In the genomic region with DNA sequence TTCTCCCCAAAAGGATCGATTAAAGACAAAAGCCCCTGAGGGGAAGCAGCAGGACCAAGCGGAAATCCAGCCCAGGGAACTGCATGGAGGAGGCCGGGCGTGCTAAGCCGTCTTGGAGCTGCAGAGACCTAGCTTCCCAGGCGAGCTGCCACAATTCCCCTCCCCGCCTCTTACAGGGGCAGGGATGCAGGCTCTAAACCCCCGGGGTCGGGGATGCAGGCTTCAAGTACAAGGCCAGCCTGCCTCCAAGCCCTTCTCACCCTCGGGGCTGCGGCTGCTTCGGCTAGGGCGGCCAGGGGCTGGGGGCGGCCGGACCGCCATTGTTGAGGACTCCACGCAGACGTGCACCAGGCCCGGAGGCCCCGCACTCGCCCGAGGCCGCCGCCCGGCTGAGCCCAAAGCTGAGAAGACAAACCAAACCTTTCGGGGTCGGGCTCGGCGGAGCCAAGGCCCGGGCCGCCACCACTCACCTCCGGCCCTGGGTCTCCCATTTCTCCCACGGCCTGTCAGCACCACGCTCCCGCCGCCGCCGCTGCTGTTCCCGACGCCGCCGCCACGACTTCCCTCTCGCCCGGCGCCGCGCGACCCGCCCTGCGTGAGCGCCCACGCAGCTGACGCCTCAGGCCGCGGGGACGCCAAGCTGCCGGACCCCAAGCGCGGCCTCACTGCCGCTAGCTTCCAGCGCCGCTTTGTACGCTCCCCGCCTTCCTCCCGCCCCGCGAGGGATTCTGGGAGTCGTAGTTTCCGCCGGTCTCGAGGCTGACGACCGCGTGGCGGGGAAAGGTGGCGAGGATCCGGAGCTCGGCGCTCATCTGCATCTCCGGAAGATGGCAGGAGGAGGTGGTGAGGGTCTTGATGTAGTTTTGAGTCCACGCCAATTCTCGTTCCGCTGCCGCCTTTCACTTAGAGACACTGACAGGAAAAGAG, we compare ENCODE assay signal across 7 mouse cellular contexts. TPM values are rescaled to one million over a fixed set of nuclear protein-coding genes. Genes with fewer than 3 reads are reported as not detected.
DNase-seq lines count a peak whose midpoint lies in the region; ATAC-seq lines count a peak whose summit lies in the region.

Zfp451 (minus strand) TSS at position 728 of the 927 bp plus-strand sequence.

- peak; percentile 87 to 89 for DNase-seq in adrenal gland, adult 18-20 months (ENCODE audit: low spot score in 2 of 2)
- peak; percentile 97 for DNase-seq in embryo, embryonic 11 days
- DNase-seq in gastrocnemius, postnatal 36 days = peak; percentile 79 to 88
- peak; percentile 92 to 94 for DNase-seq in left cerebral cortex, postnatal 36 days (ENCODE audit: low spot score in 2 of 2)
- DNase-seq in midbrain, embryonic 11.5 days (ENCODE audit: low spot score, missing footprints) = peak; percentile 99
- DNase-seq in skeletal muscle tissue, adult 2 months (ENCODE audit: low read depth, low spot score) = peak; percentile 67

- peak within 1 kb of the TSS; percentile 73 for H3K4me2 ChIP-seq in intestine, embryonic 16.5 days (ENCODE audit: low read depth, low read length)
- H3K4me2 ChIP-seq in midbrain, embryonic 11.5 days = peak within 1 kb of the TSS; percentile 80

- peak within 1 kb of the TSS; percentile 90 for H3K27ac ChIP-seq in intestine, embryonic 16.5 days (ENCODE audit: low read length)
- peak within 1 kb of the TSS; percentile 83 for H3K27ac ChIP-seq in midbrain, embryonic 11.5 days (ENCODE audit: low read depth, low read length)

- under 1% methylated on average over 73 of the region's 85 CpGs for WGBS in intestine, embryonic 16.5 days
- under 1% methylated on average over 84 of the region's 85 CpGs for WGBS in midbrain, embryonic 11.5 days

- H3K36me3 ChIP-seq in intestine, embryonic 16.5 days (ENCODE audit: control insufficient read depth, insufficient read depth, low read length) = peaks cover 2% of the 10 kb centered on the region; the same call in 1 of the 2 replicates
- peaks cover 13% of the 10 kb centered on the region for H3K36me3 ChIP-seq in midbrain, embryonic 11.5 days (ENCODE audit: control insufficient read depth, insufficient read depth, low read length)

- H3K4me1 ChIP-seq in intestine, embryonic 16.5 days (ENCODE audit: control insufficient read depth, insufficient read depth, low read length) = peaks cover 7% of the 10 kb centered on the region
- peaks cover 8% of the 10 kb centered on the region for H3K4me1 ChIP-seq in midbrain, embryonic 11.5 days (ENCODE audit: control insufficient read depth, insufficient read depth, low read length)

- H3K27me3 ChIP-seq in intestine, embryonic 16.5 days (replicated peaks; ENCODE audit: control insufficient read depth, insufficient read depth, low read length) = no peaks in the 10 kb centered on the region
- H3K27me3 ChIP-seq in midbrain, embryonic 11.5 days (ENCODE audit: control insufficient read depth, insufficient read depth, low read length) = no peaks in the 10 kb centered on the region

- H3K9ac ChIP-seq in intestine, embryonic 16.5 days (ENCODE audit: low read depth, low read length) = peak within 1 kb of the TSS; percentile 99
- peak within 1 kb of the TSS; percentile 100 for H3K9ac ChIP-seq in midbrain, embryonic 11.5 days (ENCODE audit: low read length)

- peak within 1 kb of the TSS; percentile 99 for H3K4me3 ChIP-seq in intestine, embryonic 16.5 days (ENCODE audit: low read length)
- H3K4me3 ChIP-seq in midbrain, embryonic 11.5 days (ENCODE audit: low read depth, low read length) = peak within 1 kb of the TSS; percentile 92

- H3K9me3 ChIP-seq in intestine, embryonic 16.5 days (ENCODE audit: control insufficient read depth, low read length) = no peaks in the 10 kb centered on the region
- H3K9me3 ChIP-seq in midbrain, embryonic 11.5 days (ENCODE audit: control insufficient read depth, low read length) = no peaks in the 10 kb centered on the region

- peak; percentile 96 for ATAC-seq in intestine, embryonic 16.5 days
- peak; percentile 96 for ATAC-seq in midbrain, embryonic 11.5 days (ENCODE audit: low FRiP score)

- intact Hi-C loops in gastrocnemius, postnatal 36 days (cut with DNase I) = no loop called here
- intact Hi-C loops in left cerebral cortex, postnatal 36 days (cut with DNase I) = loop anchor here (5.0 kb wide), 2 partner anchors 57 to 93 kb away; partner anchors contain the start of genes Bag2, Bend6 and Dst

RNA-seq across cellular contexts. Expression of gene Zfp451, which starts in this region (rescaled TPM):
- 10 to 100 TPM; 30.8 to 32.8 TPM for total RNA-seq in adrenal gland, adult 18-20 months (2021)
- total RNA-seq in gastrocnemius, postnatal 36 days (2021) = 10 to 100 TPM in 1 of 2 experiments, 1 to 10 TPM in 1; 7.7 to 10.2 TPM
- polyA plus RNA-seq in intestine, embryonic 16.5 days (2015; fragmentation: Nextera tagmentation; extraction: Ambion mirVana) = 12.2 TPM in 2 replicates
- 10 to 100 TPM; 51.2 to 62.0 TPM for total RNA-seq in left cerebral cortex, postnatal 36 days (2021)
- 43.5 and 52.1 TPM in 2 replicates for polyA plus RNA-seq in midbrain, embryonic 11.5 days (2014; fragmentation: Nextera tagmentation; extraction: Ambion mirVana)

Comparison
In these comparisons a context has a peak if more than half of its experiments do, and no peak if none do; other contexts are left out.
1. Peak in every context shown above with its lines: DNase-seq, ATAC-seq, H3K4me3 ChIP-seq and H3K27ac ChIP-seq.